Mouse (Mus musculus): Measurements from ENCODE around the gene Rad51d.

GRCm38 (mm10) chr11:82862638-82863037 lies 27.8 kb downstream of the Rad51d start:
- no peak for TF ChIP-seq CTCF (conservative IDR thresholded peaks at IDR 0.05; ENCODE audit: low read length)
- TF ChIP-seq NANOG (IDR thresholded peaks at IDR 0.05; ENCODE audit: borderline replicate concordance, low read length): no peak
